Mouse (Mus musculus): Measurements from ENCODE around the gene Trip6. TPM values are rescaled to one million over a fixed set of nuclear protein-coding genes. Genes with fewer than 3 reads are reported as not detected.
"Not testable (repeated sequence)": the region's sequence is repeated elsewhere in the genome, so short reads cannot be mapped to it uniquely, and the experiment has no call there.

Trip6 gene
- polyA plus RNA-seq, 1 experiment = 46.2 TPM

DNA sequence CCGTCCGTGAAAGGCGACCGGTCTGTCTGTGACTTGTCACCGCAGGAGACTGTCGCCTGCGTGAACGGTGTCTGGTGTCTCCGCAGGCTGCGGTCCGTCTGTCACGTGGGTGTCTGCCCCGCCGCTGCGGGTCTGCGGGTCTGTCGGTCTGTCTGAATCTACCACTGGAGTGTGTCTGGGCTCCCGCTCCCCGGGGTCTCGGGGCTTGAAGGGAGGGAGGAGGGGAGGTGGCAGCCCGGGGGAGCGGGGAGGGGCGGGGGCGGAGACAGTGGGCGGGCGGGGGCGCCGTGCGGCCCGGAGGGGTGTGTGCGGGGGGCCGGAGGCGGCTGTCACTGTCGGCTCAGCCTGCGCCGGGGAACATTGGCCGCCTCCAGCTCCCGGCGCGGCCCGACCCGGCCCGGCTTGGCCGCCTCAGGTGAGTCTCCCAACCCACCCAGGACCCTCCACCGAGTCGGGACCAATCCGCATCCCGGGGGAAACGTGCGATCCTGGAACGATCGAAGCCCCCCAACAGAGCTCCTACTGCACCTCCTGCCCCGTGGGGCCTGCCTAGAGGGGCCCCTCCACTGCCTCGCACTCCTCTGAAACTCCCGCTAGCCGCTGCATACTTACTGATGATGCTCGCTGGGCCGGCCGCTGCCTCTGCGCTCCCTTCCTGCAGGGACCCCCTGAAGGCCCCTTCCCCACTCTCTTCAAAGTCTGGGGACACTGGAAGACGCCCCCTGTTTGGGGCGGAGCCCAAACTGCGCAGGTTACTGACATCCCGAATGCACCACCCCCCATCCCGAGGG lies 26.1 kb downstream of the Trip6 start:
- H3K79me2 ChIP-seq (ENCODE audit: control insufficient read depth, insufficient read depth) = no peaks in the 10 kb centered on the region
- no peak overlapping the region for H3ac ChIP-seq (ENCODE audit: control insufficient read depth, insufficient read length)
- peak overlapping the region; percentile 19 for H3K4me3 ChIP-seq
- no peak for TF ChIP-seq TCF12 (IDR thresholded peaks at IDR 0.05; ENCODE audit: insufficient read depth, poor library complexity, severe bottlenecking)
- no peak for TF ChIP-seq POLR2A (IDR thresholded peaks at IDR 0.05; ENCODE audit: insufficient read length, low read depth)
- no peak for TF ChIP-seq MAX (IDR thresholded peaks at IDR 0.05; ENCODE audit: low read depth)
- TF ChIP-seq CEBPB (IDR thresholded peaks at IDR 0.05; ENCODE audit: insufficient read depth, poor library complexity, severe bottlenecking) = no peak
- no peak for TF ChIP-seq MYOD1 (IDR thresholded peaks at IDR 0.05; ENCODE audit: control insufficient read depth in 1 of 3, insufficient read length in 2 of 3, low read depth in 2 of 3)
- TF ChIP-seq USF1 (IDR thresholded peaks at IDR 0.05; ENCODE audit: low read depth) = no peak
- no peak for TF ChIP-seq REST (IDR thresholded peaks at IDR 0.05; ENCODE audit: insufficient read depth, insufficient read length)
- TF ChIP-seq MYOG (IDR thresholded peaks at IDR 0.05; ENCODE audit: control insufficient read depth in 1 of 3, insufficient read depth in 1 of 3, insufficient read length in 2 of 3, low read depth in 2 of 3) = no peak
- no peak for TF ChIP-seq TCF3 (IDR thresholded peaks at IDR 0.05; ENCODE audit: insufficient read length, low read depth)
- TF ChIP-seq SRF (IDR thresholded peaks at IDR 0.05; ENCODE audit: control insufficient read depth, insufficient read length, low read depth) = no peak
- TF ChIP-seq POLR2AphosphoS2 (IDR thresholded peaks at IDR 0.05; ENCODE audit: insufficient read length, low read depth) = no peak
- no peak for TF ChIP-seq E2F4 (IDR thresholded peaks at IDR 0.05; ENCODE audit: insufficient read depth)
- H3K4me2 ChIP-seq (ENCODE audit: low read depth) = peak overlapping the region; percentile 65
- peaks cover 17% of the 10 kb centered on the region for H3K27me3 ChIP-seq (ENCODE audit: control insufficient read depth, insufficient read depth, insufficient read length)
- no peaks in the 10 kb centered on the region for H3K36me3 ChIP-seq (ENCODE audit: control insufficient read depth, insufficient read depth)

DNA sequence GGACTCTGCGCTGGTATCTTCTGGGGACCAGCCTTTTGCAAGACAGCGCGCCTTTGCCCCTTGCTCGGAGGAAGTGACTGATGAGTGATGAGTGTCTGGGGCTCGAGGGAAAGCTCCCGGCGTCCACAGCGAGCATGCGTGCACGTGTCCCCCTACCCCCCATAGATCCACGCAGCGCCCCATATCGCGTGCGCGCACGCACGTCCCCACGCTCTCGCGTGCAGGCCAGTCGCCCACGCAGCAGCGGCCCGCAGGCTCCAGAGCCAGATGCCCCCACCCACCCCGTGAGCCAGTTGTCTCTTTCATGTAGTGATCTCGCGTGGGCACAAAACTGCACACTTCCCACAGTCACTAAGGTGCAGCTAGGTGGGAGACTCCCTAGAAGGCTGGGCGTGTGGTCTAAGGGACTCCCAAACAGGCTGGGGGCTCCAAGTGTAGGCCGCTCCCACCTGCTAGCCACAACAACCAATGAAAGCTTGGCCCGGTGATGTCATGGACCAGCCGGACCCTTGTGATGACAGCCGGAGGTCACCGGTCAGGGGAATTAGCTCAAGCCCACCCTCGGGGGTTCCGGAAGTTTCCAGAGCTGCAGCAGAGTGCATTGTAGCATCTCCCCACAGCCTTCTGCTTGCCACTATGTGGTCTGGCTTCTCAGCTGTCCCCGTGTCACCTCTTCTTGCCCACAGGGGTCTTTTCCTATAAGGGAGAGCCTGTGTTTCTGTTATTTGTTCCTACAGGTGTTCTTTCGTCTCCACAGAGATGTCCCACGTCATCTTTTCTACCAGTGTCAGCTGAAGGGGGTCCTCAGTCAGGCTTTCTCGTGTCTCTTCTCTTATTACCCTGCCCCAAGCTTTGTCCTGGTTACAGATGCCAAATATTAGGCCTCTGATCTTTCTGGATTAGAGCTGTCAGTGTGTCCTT lies 26.9 kb downstream of the Trip6 start, which contains the start of gene Ache:
Gene Ache, plus strand, starts transcription at position 488 of the 921 bp plus-strand sequence.
- H3K4me3 ChIP-seq = peak within 1 kb of the TSS; percentile 19
- peaks cover 17% of the 10 kb centered on the region for H3K27me3 ChIP-seq (ENCODE audit: control insufficient read depth, insufficient read depth, insufficient read length)
- no peak for TF ChIP-seq MAX (IDR thresholded peaks at IDR 0.05; ENCODE audit: low read depth)
- no peak for TF ChIP-seq USF1 (IDR thresholded peaks at IDR 0.05; ENCODE audit: low read depth)
- TF ChIP-seq POLR2A (IDR thresholded peaks at IDR 0.05; ENCODE audit: insufficient read length, low read depth) = no peak
- TF ChIP-seq TCF3 (IDR thresholded peaks at IDR 0.05; ENCODE audit: insufficient read length, low read depth) = no peak
- TF ChIP-seq MYOD1 (IDR thresholded peaks at IDR 0.05; ENCODE audit: control insufficient read depth in 1 of 3, insufficient read length in 2 of 3, low read depth in 2 of 3) = peak in 1 of 3 experiments; percentile 34

DNA sequence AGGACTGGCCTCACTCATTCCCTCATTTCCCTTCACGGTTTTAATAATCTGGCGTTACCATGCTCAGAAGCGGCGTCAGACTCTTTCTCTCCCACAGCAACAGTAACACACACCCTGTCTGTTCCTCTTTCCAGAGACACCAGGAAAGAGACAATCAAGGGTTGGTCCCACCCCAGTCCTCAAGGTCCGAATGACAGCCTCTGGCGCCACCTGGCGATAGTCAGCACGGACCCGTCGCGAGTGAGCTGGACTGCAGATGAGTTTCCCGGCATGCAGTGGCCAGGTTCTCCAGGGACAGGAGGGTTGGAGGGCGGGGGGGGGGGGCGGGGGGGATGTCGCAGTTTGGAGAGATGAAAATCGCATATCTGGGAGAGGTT lies 27.6 kb downstream of the Trip6 start:
- peaks cover 16% of the 10 kb centered on the region for H3K27me3 ChIP-seq (ENCODE audit: control insufficient read depth, insufficient read depth, insufficient read length)

More for the DNA sequence above, 26.9 kb downstream of the Trip6 start, which contains the start of gene Ache:
- H3K4me2 ChIP-seq (ENCODE audit: low read depth) = peak within 1 kb of the TSS; percentile 65
- H3ac ChIP-seq (ENCODE audit: control insufficient read depth, insufficient read length) = no peak within 1 kb of the TSS
- no peaks in the 10 kb centered on the region for H3K36me3 ChIP-seq (ENCODE audit: control insufficient read depth, insufficient read depth)
- no peaks in the 10 kb centered on the region for H3K79me2 ChIP-seq (ENCODE audit: control insufficient read depth, insufficient read depth)

DNA sequence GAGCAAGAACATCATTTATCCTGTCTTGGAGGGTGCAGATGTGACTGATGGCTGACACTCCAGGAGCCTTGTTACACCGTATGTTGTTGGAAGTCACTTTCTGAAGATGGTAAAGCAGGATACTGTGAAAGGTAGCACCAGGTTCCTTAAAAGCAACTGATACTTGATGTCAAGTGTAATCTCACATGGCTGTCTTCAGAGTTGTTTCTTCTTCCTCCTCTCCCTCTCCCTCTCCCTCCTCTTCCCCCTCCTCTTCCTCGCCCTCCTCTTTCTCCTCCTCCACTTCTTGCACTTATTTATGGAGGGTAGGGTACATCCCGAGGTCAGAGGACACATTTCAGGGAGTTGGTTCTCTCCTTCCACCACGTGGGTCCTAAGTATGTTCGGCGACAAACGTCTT lies 28.2 kb downstream of the Trip6 start:
- H3K36me3 ChIP-seq (ENCODE audit: control insufficient read depth, insufficient read depth) = no peaks in the 10 kb centered on the region

More for the DNA sequence above, 27.6 kb downstream of the Trip6 start:
- Histone ChIP-seq H3K4me3 (peak overlapping the region; percentile 19), H3K36me3 (ENCODE audit: control insufficient read depth, insufficient read depth) (no peaks in the 10 kb centered on the region), H3ac (ENCODE audit: control insufficient read depth, insufficient read length) (no peak overlapping the region), H3K4me2 (ENCODE audit: low read depth) (peak overlapping the region; percentile 58), H3K79me2 (ENCODE audit: control insufficient read depth, insufficient read depth) (no peaks in the 10 kb centered on the region)
- TF ChIP-seq MYOD1 (IDR thresholded peaks at IDR 0.05; ENCODE audit: control insufficient read depth in 1 of 3, insufficient read length in 2 of 3, low read depth in 2 of 3) (peak in 1 of 3 experiments; percentile 13), USF1 (IDR thresholded peaks at IDR 0.05; ENCODE audit: low read depth) (no peak)

DNA sequence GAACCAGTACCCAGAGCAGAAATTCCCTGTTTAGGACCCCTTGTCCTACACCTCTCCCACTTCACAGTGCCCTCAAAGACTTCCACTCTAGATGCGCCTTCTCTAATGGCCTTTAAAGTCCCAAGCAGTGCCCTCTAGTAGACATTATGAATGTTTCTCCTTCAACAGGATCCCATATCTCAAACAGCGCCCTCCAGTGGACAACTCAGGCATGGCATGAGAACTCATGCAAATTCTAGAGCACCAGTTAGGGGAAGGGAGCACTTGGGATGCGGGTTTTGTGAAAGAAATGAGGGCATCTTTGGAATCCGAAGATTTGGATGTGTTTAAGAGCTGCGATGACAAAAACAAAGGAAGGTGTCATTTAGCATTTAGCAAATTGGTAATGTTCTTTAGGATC lies 29.2 kb downstream of the Trip6 start:
- Histone ChIP-seq H3K27me3 (ENCODE audit: control insufficient read depth, insufficient read depth, insufficient read length) (peaks cover 17% of the 10 kb centered on the region), H3K79me2 (ENCODE audit: control insufficient read depth, insufficient read depth) (no peaks in the 10 kb centered on the region), H3K4me2 (ENCODE audit: low read depth) (no peak overlapping the region), H3K4me3 (no peak overlapping the region), H3K36me3 (ENCODE audit: control insufficient read depth, insufficient read depth) (no peaks in the 10 kb centered on the region), H3ac (ENCODE audit: control insufficient read depth, insufficient read length) (no peak overlapping the region)
- TF ChIP-seq E2F4 (IDR thresholded peaks at IDR 0.05; ENCODE audit: insufficient read depth) = no peak
- TF ChIP-seq MYOG (IDR thresholded peaks at IDR 0.05; ENCODE audit: control insufficient read depth in 1 of 3, insufficient read depth in 1 of 3, insufficient read length in 2 of 3, low read depth in 2 of 3) = no peak
- TF ChIP-seq TCF3 (IDR thresholded peaks at IDR 0.05; ENCODE audit: insufficient read length, low read depth) = no peak

More for the DNA sequence above, 28.2 kb downstream of the Trip6 start:
- Histone ChIP-seq H3K79me2 (ENCODE audit: control insufficient read depth, insufficient read depth) (no peaks in the 10 kb centered on the region), H3K27me3 (ENCODE audit: control insufficient read depth, insufficient read depth, insufficient read length) (peaks cover 12% of the 10 kb centered on the region), H3K4me2 (ENCODE audit: low read depth) (no peak overlapping the region), H3ac (ENCODE audit: control insufficient read depth, insufficient read length) (no peak overlapping the region), H3K4me3 (no peak overlapping the region)
- TF ChIP-seq CEBPB (IDR thresholded peaks at IDR 0.05; ENCODE audit: insufficient read depth, poor library complexity, severe bottlenecking) (no peak), TCF12 (IDR thresholded peaks at IDR 0.05; ENCODE audit: insufficient read depth, poor library complexity, severe bottlenecking) (no peak), MYOG (IDR thresholded peaks at IDR 0.05; ENCODE audit: control insufficient read depth in 1 of 3, insufficient read depth in 1 of 3, insufficient read length in 2 of 3, low read depth in 2 of 3) (no peak), POLR2A (IDR thresholded peaks at IDR 0.05; ENCODE audit: insufficient read length, low read depth) (no peak)

DNA sequence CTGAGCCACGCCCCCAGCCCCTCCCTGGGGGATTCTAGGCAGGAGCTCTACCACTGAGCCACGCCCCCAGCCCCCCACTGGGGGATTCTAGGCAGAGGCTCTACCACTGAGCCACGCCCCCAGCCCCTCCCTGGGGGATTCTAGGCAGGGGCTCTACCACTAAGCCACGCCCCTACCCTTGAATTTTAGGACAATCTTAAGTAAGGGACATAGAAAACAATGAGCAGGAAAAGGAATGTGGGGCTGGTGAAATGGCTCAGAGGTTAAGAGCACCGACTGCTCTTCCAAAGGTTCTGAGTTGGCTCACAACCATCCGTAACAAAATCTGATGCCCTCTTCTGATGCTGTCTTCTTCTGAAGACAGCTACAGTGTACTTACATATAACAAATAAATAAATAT lies 29.8 kb downstream of the Trip6 start:
- peaks cover 19% of the 10 kb centered on the region for H3K27me3 ChIP-seq (ENCODE audit: control insufficient read depth, insufficient read depth, insufficient read length)
- not testable (repeated sequence) for H3K36me3 ChIP-seq (ENCODE audit: control insufficient read depth, insufficient read depth); H3ac ChIP-seq (ENCODE audit: control insufficient read depth, insufficient read length); H3K4me2 ChIP-seq (ENCODE audit: low read depth); H3K4me3 ChIP-seq; H3K79me2 ChIP-seq (ENCODE audit: control insufficient read depth, insufficient read depth)
